Mouse (Mus musculus): ENCODE results near the gene Pcyt1b.

- TF ChIP-seq MAFK (IDR thresholded peaks at IDR 0.05; ENCODE audit: insufficient read depth, low read depth, low read length) (no peak), CHD2 (IDR thresholded peaks at IDR 0.05; ENCODE audit: low read depth, low read length) (no peak)
Measured at GRCm38 (mm10) chrX:93749165-93749564, 94.5 kb downstream of the Pcyt1b start.

Data from ES-E14 (cell line).